Mouse (Mus musculus) heart, embryonic 14.5 days (tissue): ENCODE measurements around the gene Bloc1s3. TPM values are rescaled to one million over a fixed set of nuclear protein-coding genes. Genes with fewer than 3 reads are reported as not detected.

Experiments used
- ATAC-seq: fragments of 200-750 bp; cut with Nextera tagmentation; 2 replicates; pipeline ENCODE4 v1.8.0; 2017; ENCODE audit warnings: low read depth, moderate TSS enrichment; ENCODE audit not compliant: insufficient number of reproducible peaks, insufficient read depth, low FRiP score
- H3K27ac ChIP-seq, 2 experiments: fragments of 200-500 bp in 1 of 2; fragments of 300-500 bp in 1 of 2; sonication (generic) in 1 of 2; replicated peaks in 1 of 2; 2 replicates each; pipeline ENCODE4 v1.5.1; 2012 to 2014; ENCODE audit warnings: low read depth in 2 of 2, low read length in 2 of 2, control low read depth in 1 of 2, mild to moderate bottlenecking in 1 of 2, mixed read lengths in 1 of 2; ENCODE audit not compliant: control insufficient read depth in 1 of 2, insufficient read depth in 1 of 2
- H3K27me3 ChIP-seq: fragments of 300-500 bp; sonication (generic); 2 replicates; pipeline ENCODE4 v1.6.1; 2014; ENCODE audit warnings: mild to moderate bottlenecking, low read length, control low read depth; ENCODE audit not compliant: control insufficient read depth, insufficient read depth
- H3K36me3 ChIP-seq: fragments of 300-500 bp; sonication (generic); 2 replicates; pipeline ENCODE4 v1.6.1; 2014; ENCODE audit warnings: mild to moderate bottlenecking, control low read depth, low read length, mixed read lengths; ENCODE audit not compliant: control insufficient read depth, insufficient read depth
- H3K4me1 ChIP-seq, 2 experiments: fragments of 200-500 bp in 1 of 2; fragments of 300-500 bp in 1 of 2; sonication (generic) in 1 of 2; 2 replicates each; pipeline ENCODE4 v1.6.1; 2012 to 2014; ENCODE audit warnings: low read length in 2 of 2, control low read depth in 1 of 2, mixed read lengths in 1 of 2; ENCODE audit not compliant: control insufficient read depth in 2 of 2, insufficient read depth in 2 of 2
- H3K4me2 ChIP-seq: fragments of 300-500 bp; sonication (generic); 2 replicates; pipeline ENCODE4 v1.6.1; 2014; ENCODE audit warnings: mild to moderate bottlenecking, low read length
- H3K4me3 ChIP-seq, 2 experiments: fragments of 200-500 bp in 1 of 2; fragments of 300-500 bp in 1 of 2; sonication (generic) in 1 of 2; 2 replicates each; pipeline ENCODE4 v1.5.1; 2012 to 2014; ENCODE audit warnings: low read length in 2 of 2, mild to moderate bottlenecking in 2 of 2, control low read depth in 1 of 2, low read depth in 1 of 2, moderate library complexity in 1 of 2; ENCODE audit not compliant: control insufficient read depth in 1 of 2, insufficient read depth in 1 of 2
- H3K9ac ChIP-seq: fragments of 300-500 bp; sonication (generic); 2 replicates; pipeline ENCODE4 v1.6.1; 2014; ENCODE audit warnings: mild to moderate bottlenecking, low read length
- H3K9me3 ChIP-seq: fragments of 300-500 bp; sonication (generic); 2 replicates; pipeline ENCODE4 v1.6.1; 2016; ENCODE audit warnings: low read length, control low read depth; ENCODE audit not compliant: control insufficient read depth
- WGBS: fragments of 180-500 bp; shearing (Covaris S2); extraction: QIAGEN DNeasy Blood & Tissue Kit; methylation state at CpG from one replicate; pipeline ENCODE4 v1.1.7; 2014; 5-methylcytosine and 5-hydroxymethylcytosine counted together
- polyA plus RNA-seq: library from polyadenylated mRNA; unstranded; fragments of >200 nt; fragmentation: Nextera tagmentation; extraction: Ambion mirVana; gene quantifications from 2 replicates; pipeline ENCODE4 v1.2.1, GENCODE M21; 2014

Bloc1s3 gene
- polyA plus RNA-seq, 1 experiment from 2014 or later: 1.7 TPM

DNA sequence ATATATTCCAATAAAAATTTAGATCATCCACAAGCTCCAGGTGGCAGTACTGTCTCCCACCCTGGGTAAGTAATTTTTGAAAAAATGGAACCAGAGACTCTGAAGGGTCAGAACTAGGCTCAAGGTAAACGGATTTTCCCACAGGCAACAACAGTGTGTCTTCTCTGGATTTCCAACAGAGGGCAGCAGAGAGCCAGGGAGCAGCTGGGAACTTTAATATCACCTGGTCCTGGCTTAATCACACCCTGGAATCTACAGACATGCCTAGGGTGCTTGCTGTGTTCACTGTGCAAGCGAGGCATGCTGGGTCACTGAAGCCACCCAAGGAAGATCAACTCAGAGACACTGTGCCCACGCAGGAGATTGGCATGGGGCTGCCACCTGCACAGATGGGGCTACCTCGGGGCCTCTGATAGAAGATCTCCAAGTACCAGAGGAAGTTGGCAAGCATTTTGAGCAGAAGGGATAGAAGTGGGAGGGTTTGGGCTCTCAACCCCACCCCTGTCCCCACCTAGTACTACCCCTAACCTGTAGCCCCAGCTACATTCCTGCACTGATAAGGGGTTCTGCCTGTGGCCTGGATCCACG lies 4.6 kb downstream of the Bloc1s3 start:
- Histone ChIP-seq H3K9ac (no peak overlapping the region), H3K4me1 (peaks cover 2 to 6% of the 10 kb centered on the region in 2 experiments; a peak in 3 of 4 replicates), H3K4me2 (no peak overlapping the region), H3K27me3 (no peaks in the 10 kb centered on the region), H3K27ac (no peak overlapping the region), H3K9me3 (no peaks in the 10 kb centered on the region), H3K4me3 (no peak overlapping the region), H3K36me3 (no peaks in the 10 kb centered on the region)
- 23% methylated on average over 5 of the region's 5 CpGs for WGBS
- ATAC-seq: no peak

DNA sequence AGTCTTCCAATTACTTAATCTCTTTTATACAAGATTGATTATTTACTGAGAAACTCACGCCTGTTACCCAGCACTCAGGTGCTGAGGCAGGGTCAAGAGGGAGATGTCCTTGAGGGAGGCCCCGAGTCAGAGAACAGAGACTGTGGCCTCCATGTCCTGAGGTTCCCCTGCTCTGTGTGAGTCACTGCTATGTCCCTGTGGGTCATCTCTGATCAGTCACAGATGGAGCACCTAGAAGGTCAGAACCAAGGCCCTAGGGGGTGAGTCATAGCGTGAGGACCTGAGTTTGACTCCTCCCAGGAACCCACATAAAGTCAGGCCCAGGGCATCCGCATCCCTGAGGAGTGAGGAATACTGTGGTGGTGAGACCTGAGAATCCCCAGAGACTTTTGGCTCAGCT lies 6.5 kb downstream of the Bloc1s3 start:
- Histone ChIP-seq H3K36me3 (no peaks in the 10 kb centered on the region), H3K27ac (no peak overlapping the region), H3K4me3 (no peak overlapping the region), H3K4me1 (no peaks in the 10 kb centered on the region), H3K4me2 (no peak overlapping the region), H3K9ac (no peak overlapping the region), H3K9me3 (no peaks in the 10 kb centered on the region), H3K27me3 (no peaks in the 10 kb centered on the region)
- WGBS: 71% methylated on average over 4 of the region's 4 CpGs
- no peak for ATAC-seq

DNA sequence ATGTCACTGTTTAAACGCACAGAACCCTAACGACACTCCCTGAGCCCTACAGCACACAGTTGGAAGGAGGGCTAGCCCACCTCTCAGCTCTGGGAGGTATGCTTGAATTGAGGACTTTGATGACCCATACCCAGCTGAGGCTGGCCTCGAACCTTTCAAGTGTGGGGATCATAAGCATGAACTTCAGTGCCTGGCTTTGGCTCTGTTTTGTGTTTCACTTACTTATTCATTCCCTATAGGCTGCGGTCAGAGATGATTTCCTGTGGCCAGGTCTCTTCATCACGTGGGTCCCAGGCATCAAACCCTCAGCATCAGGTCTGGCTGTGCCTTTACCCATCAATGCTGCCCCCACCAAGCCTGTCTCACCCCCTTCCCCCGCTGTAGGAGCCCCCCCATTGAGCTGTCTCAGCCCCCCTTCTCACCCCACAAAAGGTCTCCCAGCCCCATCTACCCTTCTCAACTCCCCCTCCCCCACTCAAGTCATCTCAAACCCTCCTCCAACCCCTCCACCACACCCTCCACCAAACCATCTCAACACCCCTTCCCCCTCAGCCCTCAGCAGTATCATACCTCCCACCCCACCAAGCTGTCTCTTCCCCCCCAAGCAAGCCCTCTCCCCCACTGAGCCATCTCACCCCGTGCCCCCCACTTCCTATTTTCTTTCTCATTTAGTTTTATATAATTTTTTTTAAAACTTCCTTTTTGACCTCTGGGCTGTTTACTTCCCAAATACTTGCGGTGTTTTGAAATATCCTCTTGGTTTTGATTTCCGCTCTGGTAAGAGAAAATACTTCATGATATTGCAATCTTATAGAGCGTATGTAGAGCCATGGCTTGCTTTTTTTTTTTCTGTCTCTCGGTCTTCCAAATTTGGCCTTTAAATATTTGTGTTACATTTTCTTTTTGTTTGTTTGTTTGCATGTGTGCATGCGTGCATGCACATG lies 7.5 kb downstream of the Bloc1s3 start:
- no peak for ATAC-seq
- H3K4me1 ChIP-seq: no peaks in the 10 kb centered on the region
- no peaks in the 10 kb centered on the region for H3K27me3 ChIP-seq
- H3K4me2 ChIP-seq: no peak overlapping the region
- no peaks in the 10 kb centered on the region for H3K9me3 ChIP-seq
- H3K4me3 ChIP-seq: no peak overlapping the region
- no peak overlapping the region for H3K9ac ChIP-seq
- no peak overlapping the region for H3K27ac ChIP-seq
- WGBS: 65% methylated on average over 12 of the region's 12 CpGs
- H3K36me3 ChIP-seq: no peaks in the 10 kb centered on the region

DNA sequence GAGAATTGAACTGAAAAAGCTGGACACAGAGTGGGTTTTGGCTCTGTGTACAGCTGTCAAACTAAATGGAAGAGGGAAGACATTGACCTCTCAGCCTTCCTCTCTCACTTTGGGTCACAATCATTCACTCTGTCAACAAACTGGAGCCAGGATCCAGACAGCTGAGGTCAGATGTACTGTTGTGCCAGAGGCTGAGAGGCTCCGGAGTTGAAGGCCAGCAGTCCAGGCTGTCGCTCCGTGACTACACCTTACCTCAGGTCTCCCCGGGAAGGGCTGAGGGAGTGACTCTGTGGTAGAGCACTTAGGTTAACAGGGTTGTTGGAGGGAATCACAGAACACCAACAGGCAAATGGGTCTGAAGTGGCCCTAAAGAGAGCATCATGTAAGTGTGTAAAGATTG lies 9.8 kb downstream of the Bloc1s3 start:
- Histone ChIP-seq H3K27ac (no peak overlapping the region), H3K4me1 (no peaks in the 10 kb centered on the region), H3K9me3 (no peaks in the 10 kb centered on the region), H3K4me3 (no peak overlapping the region), H3K4me2 (no peak overlapping the region), H3K27me3 (no peaks in the 10 kb centered on the region), H3K36me3 (no peaks in the 10 kb centered on the region), H3K9ac (no peak overlapping the region)
- 72% methylated on average over 4 of the region's 4 CpGs for WGBS
- no peak for ATAC-seq

DNA sequence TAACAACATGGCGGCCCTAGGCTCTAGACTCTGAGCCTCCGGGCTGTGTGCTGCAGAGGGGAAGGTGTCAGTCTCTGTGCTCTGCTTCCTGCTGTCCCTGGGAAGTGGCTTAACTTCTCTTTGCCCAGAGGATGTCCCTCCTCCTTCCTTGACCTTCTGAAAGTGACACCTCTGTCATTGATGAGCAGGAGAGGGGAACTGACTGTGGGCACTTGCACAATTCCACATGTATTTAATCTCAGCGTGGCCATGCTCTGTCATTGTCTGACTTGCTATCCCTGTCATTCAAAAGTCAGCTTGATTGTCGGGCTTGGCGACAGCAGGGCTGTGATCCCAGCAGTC lies 12.0 kb downstream of the Bloc1s3 start:
- Histone ChIP-seq H3K4me1 (peaks cover 3% of the 10 kb centered on the region in 2 experiments; a peak in 1 of 4 replicates), H3K4me2 (no peak overlapping the region), H3K27me3 (peaks cover 7% of the 10 kb centered on the region), H3K36me3 (no peaks in the 10 kb centered on the region), H3K27ac (no peak overlapping the region), H3K9ac (no peak overlapping the region), H3K9me3 (no peaks in the 10 kb centered on the region), H3K4me3 (no peak overlapping the region)
- WGBS: 79% methylated on average over 5 of the region's 5 CpGs
- ATAC-seq: no peak

DNA sequence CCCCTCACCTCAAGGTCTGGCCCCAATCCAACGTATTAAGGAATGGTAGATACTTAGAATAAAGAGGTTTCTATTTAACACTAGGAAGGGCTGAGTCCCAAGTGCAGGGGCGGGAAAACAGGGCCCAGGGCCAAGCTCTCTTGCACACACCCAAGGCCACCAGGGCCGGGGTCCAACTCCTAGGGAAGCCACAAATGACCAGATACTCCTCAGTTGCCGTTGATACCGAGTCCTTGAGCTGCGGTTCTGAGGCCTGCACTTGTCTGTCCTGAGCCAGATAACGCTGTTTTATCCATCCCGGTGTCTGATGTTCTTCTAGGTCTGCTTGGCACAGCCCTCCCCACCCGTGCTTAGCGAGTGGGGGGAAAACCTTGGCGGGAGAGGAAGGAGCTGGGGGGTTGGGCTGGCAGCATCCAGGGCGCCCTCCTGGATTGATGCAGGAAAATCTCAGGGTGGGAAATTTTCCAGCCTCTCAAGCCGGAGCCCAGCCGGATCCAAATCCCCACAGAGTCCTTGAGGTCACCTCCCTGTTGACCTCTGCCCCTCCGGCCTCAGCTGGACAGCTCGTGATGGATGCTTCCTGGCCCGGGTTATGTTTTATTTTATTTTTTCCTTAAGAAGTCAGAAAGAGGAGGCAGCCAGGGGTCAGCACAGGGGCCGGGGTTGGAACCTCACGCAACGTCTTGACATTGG lies 12.5 kb downstream of the Bloc1s3 start:
- H3K4me1 ChIP-seq: peaks cover 3% of the 10 kb centered on the region in 2 experiments; a peak in 1 of 4 replicates
- H3K9ac ChIP-seq: no peak overlapping the region
- no peak overlapping the region for H3K4me3 ChIP-seq
- H3K9me3 ChIP-seq: no peaks in the 10 kb centered on the region
- H3K4me2 ChIP-seq: no peak overlapping the region
- ATAC-seq: no peak
- peaks cover 11% of the 10 kb centered on the region for H3K27me3 ChIP-seq
- 56% methylated on average over 20 of the region's 20 CpGs for WGBS
- no peaks in the 10 kb centered on the region for H3K36me3 ChIP-seq
- H3K27ac ChIP-seq: no peak overlapping the region

DNA sequence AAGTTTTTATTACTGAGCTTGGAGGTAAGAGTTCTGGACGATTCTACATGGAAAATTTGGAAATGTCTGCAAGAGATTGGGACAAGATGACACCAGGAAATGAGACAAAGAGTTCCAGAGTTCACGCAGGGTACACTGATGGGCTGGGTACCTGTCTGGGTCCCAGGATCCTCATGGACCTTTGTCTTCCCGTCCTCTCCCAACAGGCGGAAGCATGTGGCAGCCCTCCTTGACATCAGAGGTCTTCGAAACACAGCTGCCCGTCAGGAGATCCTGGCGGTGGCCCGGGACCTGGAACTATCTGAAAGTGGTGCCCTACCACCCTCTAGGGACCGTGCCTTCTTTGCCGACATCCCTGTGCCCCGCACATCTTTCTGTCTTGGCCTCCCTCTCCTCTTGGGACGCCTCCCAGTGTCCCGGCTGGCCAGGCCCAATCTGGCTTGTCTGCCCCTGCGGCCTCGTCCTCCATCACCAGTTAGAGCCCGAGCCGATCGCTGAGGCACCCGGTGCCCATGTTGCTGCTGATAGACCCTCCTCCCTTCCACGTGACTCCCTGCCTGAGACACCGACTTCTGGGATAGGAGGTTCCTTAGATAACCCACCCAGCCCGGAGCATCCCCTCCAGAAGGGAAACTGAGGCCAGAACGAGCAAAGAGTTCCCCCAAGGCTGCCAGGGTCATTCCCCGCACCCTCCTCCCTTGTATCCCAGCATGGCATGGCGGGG lies 13.3 kb downstream of the Bloc1s3 start:
- Histone ChIP-seq H3K27me3 (peaks cover 17% of the 10 kb centered on the region), H3K9me3 (no peaks in the 10 kb centered on the region), H3K27ac (no peak overlapping the region), H3K4me2 (no peak overlapping the region), H3K9ac (no peak overlapping the region), H3K36me3 (no peaks in the 10 kb centered on the region), H3K4me3 (no peak overlapping the region), H3K4me1 (peaks cover 3% of the 10 kb centered on the region in 2 experiments; a peak in 1 of 4 replicates)
- no peak for ATAC-seq
- WGBS: 77% methylated on average over 25 of the region's 25 CpGs
